Mouse (Mus musculus) forebrain, postnatal 0 days (tissue): ENCODE results near the gene Ppp6r2. TPM values are rescaled to one million over a fixed set of nuclear protein-coding genes. Genes with fewer than 3 reads are reported as not detected.

Source experiments
- ATAC-seq: fragments of 200-750 bp; cut with Nextera tagmentation; 2 replicates; pipeline ENCODE4 v1.8.0; 2017; ENCODE audit warnings: mild to moderate bottlenecking, moderate library complexity
- DNase-seq: peaks from one replicate; pipeline ENCODE4 v3.0.0-alpha.2; 2015
- H3K27ac ChIP-seq: fragments of 300-500 bp; sonication (generic); 2 replicates; pipeline ENCODE4 v1.5.1; 2014; ENCODE audit warnings: low read depth, mild to moderate bottlenecking, antibody characterized with exemption, low read length, moderate library complexity, mixed read lengths
- H3K27me3 ChIP-seq: fragments of 300-500 bp; sonication (generic); 2 replicates; pipeline ENCODE4 v1.6.1; 2014; ENCODE audit warnings: mild to moderate bottlenecking, low read length, mixed read lengths; ENCODE audit not compliant: insufficient read depth
- H3K36me3 ChIP-seq: fragments of 300-500 bp; sonication (generic); 2 replicates; pipeline ENCODE4 v1.6.1; 2014; ENCODE audit warnings: mild to moderate bottlenecking, moderate library complexity; ENCODE audit not compliant: insufficient read depth
- H3K4me1 ChIP-seq: fragments of 300-500 bp; sonication (generic); 2 replicates; pipeline ENCODE4 v1.6.1; 2014; ENCODE audit warnings: antibody characterized with exemption; ENCODE audit not compliant: insufficient read depth
- H3K4me2 ChIP-seq: fragments of 300-500 bp; sonication (generic); 2 replicates; pipeline ENCODE4 v1.6.1; 2014; ENCODE audit warnings: low read depth, mild to moderate bottlenecking, moderate library complexity
- H3K4me3 ChIP-seq: fragments of 300-500 bp; sonication (generic); 2 replicates; pipeline ENCODE4 v1.5.1; 2014; ENCODE audit warnings: low read depth, low read length, mixed read lengths
- H3K9ac ChIP-seq: fragments of 300-500 bp; sonication (generic); 2 replicates; pipeline ENCODE4 v1.6.1; 2014; ENCODE audit warnings: mild to moderate bottlenecking
- H3K9me3 ChIP-seq: fragments of 300-500 bp; sonication (generic); 2 replicates; pipeline ENCODE4 v1.6.1; 2016; ENCODE audit warnings: low read length
- CTCF ChIP-seq: sonication (generic); IDR thresholded peaks from 2 replicates; pipeline ENCODE4 v1.5.1; 2016; ENCODE audit warnings: antibody characterized with exemption, control low read depth, low read depth
- WGBS: fragments of 180-500 bp; shearing (Covaris S2); extraction: QIAGEN DNeasy Blood & Tissue Kit; methylation state at CpG from one replicate; pipeline ENCODE4 v1.1.7; 2014; 5-methylcytosine and 5-hydroxymethylcytosine counted together
- polyA plus RNA-seq: library from polyadenylated mRNA; unstranded; fragments of >200 nt; fragmentation: Nextera tagmentation; extraction: Ambion mirVana; gene quantifications from 2 replicates; pipeline ENCODE4 v1.2.1, GENCODE M21; 2015
- total RNA-seq: library from RNA; depleted of rRNA; stranded (reverse); fragments of >200 nt; gene quantifications from 2 replicates; pipeline ENCODE4 v1.2.3, GENCODE M21; 2014

The Ppp6r2 gene
- total and polyA plus RNA-seq, 2 experiments from 2014 or later, result 77.2 to 296 TPM

- TF ChIP-seq CTCF, result peak; percentile 92
- Histone ChIP-seq H3K9ac (peak within 1 kb of the TSS; percentile 96), H3K4me1 (peaks cover 10% of the 10 kb centered on the region), H3K27ac (peak within 1 kb of the TSS; percentile 99), H3K36me3 (peaks cover 1% of the 10 kb centered on the region; the same call in 1 of the 2 replicates), H3K4me2 (peak within 1 kb of the TSS; percentile 68), H3K4me3 (peak within 1 kb of the TSS; percentile 94), H3K9me3 (no peaks in the 10 kb centered on the region), H3K27me3 (no peaks in the 10 kb centered on the region)
- under 1% methylated on average over 38 of the region's 38 CpGs for WGBS
- peak; percentile 97 for DNase-seq
- peak; percentile 99 for ATAC-seq
Observed at GRCm38 (mm10) chr15:89196313-89196706, 15.0 kb upstream of the Ppp6r2 start, which contains the start of gene Dennd6b. Gene Dennd6b, minus strand, starts transcription at chr15:89196496.

- H3K27me3 ChIP-seq, result no peaks in the 10 kb centered on the region
- DNase-seq (no peak), ATAC-seq (no peak)
- H3K4me1 ChIP-seq, result peaks cover 10% of the 10 kb centered on the region
- H3K9ac ChIP-seq, result peak overlapping the region; percentile 96
- no peak for TF ChIP-seq CTCF
- H3K4me3 ChIP-seq, result peak overlapping the region; percentile 94
- H3K9me3 ChIP-seq, result no peaks in the 10 kb centered on the region
- WGBS, result 62% methylated on average over 15 of the region's 15 CpGs
- peak overlapping the region; percentile 99 for H3K27ac ChIP-seq
- no peaks in the 10 kb centered on the region for H3K36me3 ChIP-seq
- H3K4me2 ChIP-seq, result peak overlapping the region; percentile 68
Observed at GRCm38 (mm10) chr15:89197056-89197455, 14.3 kb upstream of the Ppp6r2 start.

DNA sequence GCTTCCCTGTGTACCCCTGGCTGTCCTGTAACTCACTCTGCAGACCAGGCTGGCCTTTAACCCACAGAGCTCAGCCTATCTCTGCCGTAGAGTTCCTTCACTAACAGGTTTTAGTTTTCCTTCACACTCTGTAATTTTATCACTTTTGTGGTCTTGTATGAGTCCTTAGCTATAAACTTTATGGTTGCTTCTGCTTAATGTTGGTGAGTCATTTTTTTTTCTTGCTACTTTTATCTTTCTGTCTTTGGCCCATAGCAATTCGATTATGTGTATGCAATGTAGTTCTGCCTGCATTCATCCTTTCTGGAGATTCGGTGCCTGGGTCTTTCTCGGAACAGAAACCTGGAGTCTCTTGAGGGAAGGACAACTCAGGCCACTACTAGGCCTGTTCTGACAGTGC is 3.9 kb upstream of the Ppp6r2 start:
- ATAC-seq (no peak), DNase-seq (no peak)
- no peak overlapping the region for H3K4me3 ChIP-seq
- no peaks in the 10 kb centered on the region for H3K4me1 ChIP-seq
- no peaks in the 10 kb centered on the region for H3K27me3 ChIP-seq
- no peaks in the 10 kb centered on the region for H3K36me3 ChIP-seq
- H3K4me2 ChIP-seq, result no peak overlapping the region
- H3K27ac ChIP-seq, result no peak overlapping the region
- no peak for TF ChIP-seq CTCF
- WGBS, result 83% methylated on average over 4 of the region's 4 CpGs
- H3K9me3 ChIP-seq, result no peaks in the 10 kb centered on the region
- no peak overlapping the region for H3K9ac ChIP-seq

DNA sequence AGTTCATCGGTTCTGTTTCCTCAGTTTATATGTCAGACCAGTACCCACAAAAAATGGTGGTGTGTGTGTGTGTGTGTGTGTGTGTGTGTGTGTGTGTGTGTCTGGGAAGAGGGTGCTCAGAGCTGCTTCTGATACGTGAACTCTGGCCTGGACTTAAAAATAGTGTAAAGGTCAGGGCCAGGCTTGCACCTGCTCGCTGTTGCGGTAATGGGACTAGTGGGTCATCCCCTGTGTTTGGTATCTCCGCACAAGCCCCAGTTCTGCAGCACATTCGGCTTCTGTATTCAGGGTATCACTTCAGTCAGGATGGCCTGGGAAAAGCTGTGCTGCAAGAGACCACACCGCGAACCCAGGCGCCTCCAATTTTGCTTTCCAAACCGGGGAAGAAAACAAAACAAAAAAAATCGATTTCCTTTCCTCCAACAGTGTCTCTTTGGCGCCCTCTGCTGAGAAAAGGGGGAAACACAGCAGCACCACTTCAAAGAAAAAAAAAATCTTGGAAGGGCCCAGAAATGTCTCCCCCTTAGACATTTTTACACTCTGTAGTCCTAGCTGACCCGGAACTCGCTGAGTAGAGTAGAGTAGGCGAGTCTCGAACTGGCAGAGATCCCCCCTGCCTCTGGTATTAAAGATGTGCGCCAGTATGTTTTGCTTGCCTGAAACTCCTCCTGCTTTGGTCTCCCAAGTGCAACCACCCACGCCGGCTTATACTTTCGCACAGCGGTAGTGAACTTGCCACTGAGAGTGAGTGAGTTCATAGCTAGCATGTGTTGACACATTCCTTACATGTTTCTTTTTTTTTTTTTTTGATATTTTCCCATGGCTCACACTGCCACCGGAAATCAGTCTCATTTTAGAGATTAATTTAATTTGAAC is 1.2 kb upstream of the Ppp6r2 start:
- Histone ChIP-seq H3K4me1 (peaks cover 15% of the 10 kb centered on the region), H3K27me3 (no peaks in the 10 kb centered on the region), H3K4me3 (peak overlapping the region; percentile 23), H3K4me2 (peak overlapping the region; percentile 50), H3K9ac (peak overlapping the region; percentile 34; the same call in 1 of the 2 replicates), H3K9me3 (no peaks in the 10 kb centered on the region), H3K27ac (peak overlapping the region; percentile 76), H3K36me3 (no peaks in the 10 kb centered on the region)
- DNase-seq (peak; percentile 92), ATAC-seq (peak; percentile 28; the same call in 1 of the 2 replicates)
- 15% methylated on average over 22 of the region's 22 CpGs for WGBS
- peak; percentile 84 for TF ChIP-seq CTCF

DNA sequence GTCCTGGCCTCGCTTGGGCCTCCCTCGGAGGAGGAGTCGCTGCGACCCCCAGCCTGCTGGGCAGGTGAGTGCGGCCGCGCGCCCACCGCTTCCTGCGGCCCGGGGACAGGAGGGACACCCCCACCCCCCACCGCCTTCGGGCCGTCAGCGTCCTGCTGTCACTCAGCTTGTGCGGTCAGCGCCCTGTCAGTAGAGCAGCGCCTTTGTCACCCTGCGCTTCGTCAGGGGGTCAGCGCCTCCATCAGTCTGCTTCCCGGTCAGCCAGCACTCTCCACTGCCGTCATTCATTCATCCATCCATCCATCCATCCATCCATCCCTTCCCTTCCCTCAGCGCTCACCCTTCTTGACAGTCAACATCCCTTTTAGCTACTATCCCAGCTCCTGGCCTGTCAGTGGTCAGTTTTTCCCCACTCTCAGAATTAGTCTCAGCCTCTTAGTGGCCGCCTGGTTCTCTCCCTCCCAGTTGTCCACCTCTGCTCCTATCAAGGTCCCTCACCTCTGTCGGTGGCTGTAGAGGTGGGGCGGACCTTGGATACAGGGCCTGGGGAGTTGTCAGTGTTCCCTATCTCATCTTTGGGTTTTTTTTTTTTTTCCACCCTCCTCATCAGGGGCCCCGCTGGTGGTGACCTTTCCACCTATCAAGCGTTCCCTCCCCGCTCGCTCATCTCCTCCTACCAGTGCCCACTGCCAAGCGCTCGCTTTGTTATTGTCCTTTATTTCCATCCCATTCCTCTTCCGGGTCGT is 536 bp downstream of the Ppp6r2 start:
- no peak for TF ChIP-seq CTCF

GRCm38 (mm10) chr15:89212495-89212894 is 1.1 kb downstream of the Ppp6r2 start:
- Histone ChIP-seq H3K4me2 (peak overlapping the region; percentile 70), H3K36me3 (no peaks in the 10 kb centered on the region), H3K27ac (peak overlapping the region; percentile 84), H3K27me3 (no peaks in the 10 kb centered on the region), H3K4me1 (peaks cover 15% of the 10 kb centered on the region), H3K9ac (peak overlapping the region; percentile 83), H3K4me3 (peak overlapping the region; percentile 70), H3K9me3 (no peaks in the 10 kb centered on the region)
- 48% methylated on average over 6 of the region's 6 CpGs for WGBS
- ATAC-seq (no peak), DNase-seq (no peak)
- no peak for TF ChIP-seq CTCF

More for the DNA sequence above, 536 bp downstream of the Ppp6r2 start:
- DNase-seq (no peak), ATAC-seq (peak; percentile 28)
- Histone ChIP-seq H3K4me2 (peak overlapping the region; percentile 70), H3K36me3 (no peaks in the 10 kb centered on the region), H3K4me1 (peaks cover 15% of the 10 kb centered on the region), H3K27ac (peak overlapping the region; percentile 84), H3K4me3 (peak overlapping the region; percentile 70), H3K9ac (peak overlapping the region; percentile 83), H3K9me3 (no peaks in the 10 kb centered on the region), H3K27me3 (no peaks in the 10 kb centered on the region)
- under 1% methylated on average over 31 of the region's 35 CpGs for WGBS
